Mouse (Mus musculus) layer of hippocampus, adult 11-12 months (tissue): Measurements from ENCODE around the gene Plekhg6.

Source experiments
- DNase-seq: peaks from one replicate; pipeline ENCODE4 v3.0.0; 2022; ENCODE audit warnings: low spot score

Plekhg6 gene

DNA sequence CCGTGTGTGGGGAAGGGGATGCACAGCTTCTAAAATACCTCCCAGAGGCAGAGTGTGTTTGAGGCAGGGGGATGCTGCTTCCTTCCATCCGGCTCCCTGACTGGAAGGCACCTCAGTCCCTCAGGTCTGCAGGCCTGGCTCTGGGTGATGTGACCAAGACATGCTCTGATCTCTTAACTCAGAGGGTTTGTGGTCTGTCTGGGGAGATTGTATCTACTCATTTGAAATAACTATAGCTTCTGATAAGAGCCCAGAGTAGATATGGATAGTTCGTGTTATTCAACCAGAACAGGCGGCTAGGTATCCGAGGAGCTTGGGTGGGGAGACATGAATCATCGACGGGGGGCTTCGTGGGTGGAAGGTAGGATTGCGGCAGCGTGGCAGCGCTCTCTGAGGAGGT is 27.4 kb downstream of the Plekhg6 start:
- no peak for DNase-seq

DNA sequence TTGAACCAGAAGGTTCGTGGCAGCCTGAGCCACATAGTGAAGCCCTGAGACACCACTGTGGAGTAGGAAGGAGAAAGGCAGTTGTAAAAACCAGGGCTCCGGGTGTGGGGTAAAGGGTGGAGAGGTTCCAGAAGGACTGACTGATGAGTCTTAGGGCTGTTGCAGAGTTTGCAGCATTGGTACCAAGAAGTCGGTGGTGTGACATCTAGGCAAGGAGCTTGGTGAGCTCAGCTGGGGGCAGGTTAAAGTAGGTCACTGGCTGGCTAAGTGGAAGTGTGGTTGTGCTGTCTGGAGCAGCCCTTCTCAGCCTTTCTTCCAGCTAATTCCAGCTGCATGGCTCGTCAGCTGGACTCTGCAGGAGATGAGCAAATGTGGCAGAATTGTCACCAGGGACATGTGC is 27.8 kb downstream of the Plekhg6 start:
- DNase-seq: no peak

DNA sequence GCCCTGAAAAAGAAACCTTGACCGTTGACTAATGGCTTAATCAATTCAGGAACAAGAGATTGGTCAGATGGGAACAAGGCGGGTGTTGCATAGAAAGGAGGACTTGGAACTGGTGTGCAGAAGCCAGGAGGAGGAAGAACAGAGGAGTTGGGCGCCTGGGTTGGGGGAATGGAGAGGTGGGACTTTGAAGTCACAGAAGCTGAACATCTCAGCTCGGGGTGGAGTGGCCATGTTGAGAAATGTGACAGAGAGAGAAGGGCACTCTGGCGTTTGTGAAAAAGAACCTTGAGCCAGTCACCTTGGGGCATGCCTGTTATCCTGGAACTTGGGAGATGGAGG is 28.6 kb downstream of the Plekhg6 start:
- no peak for DNase-seq

DNA sequence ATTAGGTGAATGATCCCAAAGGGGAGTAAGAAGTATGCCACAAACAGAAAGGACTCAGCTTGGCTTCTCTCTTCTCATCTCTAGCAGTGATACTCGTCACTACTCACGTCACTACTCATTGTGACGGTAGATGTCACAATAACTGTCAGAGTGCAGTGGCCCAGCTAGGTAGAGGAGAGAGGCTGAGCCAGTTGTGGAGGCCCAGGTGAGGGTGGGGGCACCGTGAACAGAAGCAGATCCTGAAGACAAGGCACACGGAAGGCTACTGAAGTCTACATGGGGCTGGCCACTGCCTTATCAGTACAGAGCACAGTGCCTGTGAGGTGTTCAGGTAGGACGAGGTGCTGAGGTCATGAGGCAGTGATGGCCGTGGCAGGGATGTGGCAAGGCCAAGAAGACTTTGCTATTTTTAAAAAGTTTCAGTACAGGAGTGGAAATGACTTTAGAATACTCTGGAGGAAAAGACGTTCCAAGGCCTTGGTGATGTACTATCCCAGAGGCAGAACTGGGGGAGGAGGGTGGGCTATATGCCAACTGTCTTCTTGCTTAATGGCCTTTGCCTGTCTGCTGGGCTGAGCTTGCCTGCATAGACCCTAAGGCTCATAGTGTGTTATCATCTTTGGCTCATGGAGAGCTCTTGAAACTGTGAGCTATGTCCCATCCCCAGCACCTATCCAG is 29.1 kb downstream of the Plekhg6 start:
- DNase-seq: no peak

DNA sequence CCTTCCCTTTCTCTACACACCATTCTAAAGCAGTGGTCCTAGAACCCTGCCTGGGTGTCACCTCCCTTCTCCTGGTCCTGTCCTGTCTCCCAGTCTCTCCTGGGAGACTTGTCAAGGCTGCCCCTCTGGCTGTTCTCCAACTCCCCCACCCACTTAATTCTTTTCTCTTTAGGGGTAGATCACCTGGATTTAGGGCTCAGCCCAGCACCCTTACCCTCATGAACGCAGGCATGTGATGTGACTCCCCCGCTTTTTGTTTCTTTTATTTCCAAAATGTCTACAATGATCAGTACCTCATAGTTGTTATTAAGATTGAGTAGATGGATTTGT is 29.6 kb downstream of the Plekhg6 start:
- no peak for DNase-seq

DNA sequence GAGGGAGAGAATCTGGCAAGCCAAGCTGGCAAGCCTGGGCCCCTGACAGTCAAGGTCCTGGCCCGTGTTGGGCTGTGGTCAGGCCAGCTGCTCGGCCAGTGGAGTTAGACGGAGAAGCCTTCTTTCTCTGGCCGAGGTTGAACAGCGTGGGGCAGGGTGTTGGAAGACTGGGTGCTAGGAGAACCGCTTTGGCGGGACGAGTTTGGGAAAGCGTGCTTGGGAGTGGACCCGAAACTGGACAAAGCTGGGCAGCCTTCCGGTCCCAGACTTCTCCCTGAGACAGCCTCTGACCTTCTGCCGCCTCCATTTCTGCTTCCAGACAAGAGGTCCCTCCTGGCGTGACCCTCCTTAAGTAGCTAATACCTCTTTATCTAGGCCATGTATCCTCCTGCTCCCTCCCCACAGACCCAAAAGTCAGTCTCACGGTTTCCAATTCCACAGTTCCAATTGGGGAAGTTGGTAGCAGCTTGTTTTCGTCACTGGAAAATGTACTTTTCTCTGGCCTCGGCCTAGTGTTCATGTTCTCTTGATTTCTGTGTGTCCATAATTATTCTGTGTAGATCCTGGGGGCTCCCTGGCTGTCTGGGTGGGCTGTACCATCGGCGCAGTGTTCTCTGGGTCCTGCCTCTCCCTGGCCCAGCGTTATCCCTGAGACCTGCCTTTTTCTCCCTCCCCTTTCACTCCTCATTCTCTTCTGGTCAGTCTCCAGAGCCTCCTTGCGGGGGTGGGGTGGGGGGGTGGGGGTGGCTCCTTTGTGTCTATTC is 30.2 kb downstream of the Plekhg6 start:
- no peak for DNase-seq

DNA sequence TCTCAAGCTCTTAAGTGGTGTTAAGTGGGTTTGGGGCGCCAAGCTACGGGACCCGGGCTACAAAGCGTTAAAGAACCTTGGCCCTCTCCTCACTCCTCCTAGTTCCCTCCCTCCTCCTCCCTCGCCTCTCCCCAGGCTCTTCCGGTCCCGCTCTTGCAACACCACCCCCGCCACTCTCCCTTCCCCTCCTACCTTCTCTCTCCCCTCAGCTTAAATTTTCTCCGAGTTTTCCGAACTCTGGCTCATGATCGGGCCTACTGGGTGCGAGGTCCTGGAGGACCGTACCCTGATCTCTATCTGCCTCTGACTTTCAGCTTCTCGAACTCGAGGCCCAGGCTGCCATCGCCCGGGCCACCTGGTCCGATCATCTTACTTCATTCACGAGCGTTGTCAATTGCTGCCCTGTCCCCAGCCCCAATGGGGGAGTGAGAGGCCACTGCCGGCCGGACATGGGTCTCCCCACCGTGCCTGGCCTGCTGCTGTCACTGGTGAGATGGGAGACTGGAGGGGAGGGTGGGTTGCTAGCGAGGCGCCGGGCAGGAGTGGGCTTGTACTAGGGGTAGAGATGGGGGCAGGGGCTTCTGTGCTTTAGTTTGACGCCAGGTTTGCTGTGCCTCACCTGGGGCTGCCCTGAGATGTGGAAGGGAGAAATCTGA is 30.9 kb downstream of the Plekhg6 start:
- no peak for DNase-seq

DNA sequence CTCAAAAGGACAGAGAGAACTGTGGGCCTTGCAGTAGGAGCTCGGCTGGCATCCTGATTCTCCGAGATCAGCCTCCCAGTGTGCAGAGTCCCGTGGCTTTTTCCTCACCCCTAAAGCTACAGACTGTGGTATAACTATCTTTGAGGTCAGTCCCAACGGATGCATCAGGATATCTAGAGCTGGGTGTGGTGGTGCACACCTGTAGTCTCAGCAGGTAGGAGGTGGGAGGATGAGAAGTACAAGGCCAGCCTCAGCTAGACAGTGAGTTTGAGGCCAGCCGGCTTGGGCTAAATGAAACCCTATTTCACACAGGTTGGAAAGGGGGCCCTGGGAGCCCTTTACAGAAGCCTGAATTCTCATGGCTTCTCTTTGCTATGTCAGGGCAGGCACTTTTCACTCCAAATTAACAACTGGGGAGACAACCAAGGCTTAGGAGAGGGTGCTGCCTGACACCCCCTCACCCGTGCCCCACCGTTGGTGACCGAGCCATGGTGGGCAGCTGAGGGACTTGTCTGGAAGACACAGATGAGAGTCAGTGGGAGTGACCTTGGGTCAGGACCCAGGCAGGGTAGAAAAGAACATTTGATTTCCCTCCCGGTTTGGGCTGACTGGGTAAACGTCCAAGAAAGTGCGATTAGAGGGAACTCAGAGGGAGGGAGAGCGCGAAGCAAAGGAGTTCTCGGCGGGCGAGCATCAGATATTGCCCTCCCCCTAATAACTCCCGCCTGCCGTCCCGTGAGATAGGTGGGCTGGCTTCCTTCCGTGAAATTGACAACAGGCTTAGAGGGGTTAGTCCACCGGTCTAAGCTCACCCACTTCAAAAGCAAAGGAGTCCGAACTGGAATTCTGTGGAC is 31.6 kb downstream of the Plekhg6 start, which contains the start of gene Tnfrsf1a:
Gene Tnfrsf1a, plus strand, starts transcription at position 642 of the 854 bp plus-strand sequence.
- no peak for DNase-seq

DNA sequence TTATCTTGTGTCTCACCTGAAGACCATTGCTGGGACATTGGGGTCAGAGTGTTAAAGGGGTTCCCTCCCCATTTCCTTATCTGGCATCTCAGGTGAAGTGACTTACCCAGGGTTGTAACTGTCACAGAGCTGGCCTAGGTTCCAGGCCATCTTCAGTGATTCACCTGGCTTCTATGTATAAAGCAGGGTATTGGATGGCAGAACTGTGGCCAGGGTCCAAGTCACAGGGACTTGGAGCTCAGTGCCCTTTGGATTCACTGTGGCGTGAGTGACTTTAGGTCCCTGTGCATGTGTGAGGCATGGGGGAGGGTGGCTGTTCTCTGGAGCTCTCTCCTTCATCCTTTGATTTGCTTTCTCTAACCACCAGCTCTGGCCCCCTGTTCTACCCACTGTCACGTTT is 34.6 kb downstream of the Plekhg6 start:
- no peak for DNase-seq

DNA sequence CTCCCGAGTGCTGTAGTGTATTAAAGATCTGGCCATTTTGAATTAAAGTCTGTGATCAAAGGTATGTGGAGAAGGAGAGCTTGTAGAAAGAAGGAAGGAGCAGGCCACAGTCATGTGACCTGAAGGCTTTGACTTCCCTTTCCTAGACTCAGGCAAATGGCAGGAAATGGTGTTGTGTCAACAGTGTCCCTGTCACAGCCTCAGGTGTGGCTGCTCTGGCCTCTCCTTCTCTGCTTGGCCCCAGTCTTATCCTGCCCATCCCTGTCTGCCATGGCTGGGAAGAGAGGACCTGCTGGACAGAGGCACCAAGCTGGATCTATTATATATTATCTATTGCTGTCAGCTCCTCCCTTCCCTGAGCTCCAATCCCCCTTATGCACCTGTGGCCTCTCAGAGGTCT is 35.0 kb downstream of the Plekhg6 start:
- DNase-seq: no peak

DNA sequence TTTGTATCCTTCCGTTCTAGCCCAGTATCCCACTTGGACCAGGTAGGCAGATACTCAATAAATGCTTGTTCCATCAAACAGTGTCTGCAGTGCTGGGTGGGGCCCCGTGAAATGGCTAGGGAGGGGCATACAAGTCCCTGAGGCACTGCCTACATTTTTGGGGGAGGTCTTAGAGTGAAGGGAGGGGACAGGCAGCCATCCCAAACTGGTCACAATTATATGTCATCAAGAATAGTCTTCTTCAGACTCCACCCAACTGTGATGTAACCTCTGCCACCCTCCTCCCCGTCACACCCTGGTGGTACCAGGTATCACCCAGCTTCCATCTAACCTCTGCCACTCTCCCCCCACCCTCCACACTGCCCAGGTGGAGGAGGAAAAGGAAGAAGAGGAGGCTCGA is 35.7 kb downstream of the Plekhg6 start:
- no peak for DNase-seq

DNA sequence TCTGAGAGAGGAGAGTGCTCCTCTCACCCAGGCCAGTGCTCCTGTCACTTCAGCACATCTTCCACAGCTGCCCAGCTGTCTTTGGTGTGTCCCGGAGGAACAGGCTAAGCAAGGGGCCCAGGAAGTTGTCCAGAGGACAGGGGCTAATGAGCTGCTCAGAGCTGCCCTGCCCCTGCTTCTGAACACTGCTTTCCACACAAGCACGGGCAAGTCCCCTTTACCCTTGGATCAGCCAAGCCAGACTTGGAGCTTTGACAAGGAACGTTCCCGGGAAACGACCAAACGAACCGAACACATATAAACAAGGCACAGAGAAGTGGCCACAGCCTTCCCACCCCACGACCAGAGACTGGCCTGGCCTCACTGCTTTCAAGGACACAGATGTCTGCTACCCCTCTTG is 36.5 kb downstream of the Plekhg6 start:
- DNase-seq: no peak

DNA sequence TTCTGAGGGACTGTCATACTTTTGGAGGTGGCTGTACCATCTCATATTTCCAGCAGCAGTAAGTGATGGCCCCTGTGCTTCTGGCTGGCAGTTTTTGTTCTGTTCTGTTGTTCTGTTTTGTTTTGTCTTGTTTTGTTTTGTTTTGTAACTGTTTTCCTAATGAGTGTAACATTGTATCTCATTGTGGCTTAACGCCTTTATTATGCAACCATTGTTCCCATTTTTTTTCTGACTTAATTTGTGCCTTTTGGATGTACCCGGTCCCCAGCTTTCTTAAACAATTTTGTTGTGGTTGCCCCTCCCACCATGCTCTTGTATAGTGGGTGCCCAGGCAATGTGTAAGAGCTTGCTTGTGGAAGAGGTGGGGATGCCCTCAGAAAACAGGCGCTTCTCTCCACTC is 38.4 kb downstream of the Plekhg6 start:
- no peak for DNase-seq

DNA sequence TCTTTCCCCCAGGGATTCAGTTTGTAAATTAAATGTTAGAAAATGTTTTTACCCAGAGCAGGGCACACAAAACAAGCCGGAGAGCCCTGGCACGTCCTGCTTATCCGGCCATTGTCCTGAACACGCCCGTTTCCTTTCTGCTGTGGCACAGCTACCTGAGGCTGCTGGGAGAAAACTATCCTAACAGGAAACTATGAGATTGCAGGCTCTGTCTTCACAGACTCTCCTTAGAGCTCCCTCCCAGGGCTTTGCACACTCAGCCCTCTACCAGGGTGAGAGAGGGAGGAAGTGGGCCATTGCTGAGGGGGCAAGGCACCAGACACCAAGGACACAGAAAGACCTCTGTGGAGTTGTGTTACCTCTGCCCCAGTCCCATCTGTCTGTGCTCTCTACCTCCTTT is 40.3 kb downstream of the Plekhg6 start:
- no peak for DNase-seq

DNA sequence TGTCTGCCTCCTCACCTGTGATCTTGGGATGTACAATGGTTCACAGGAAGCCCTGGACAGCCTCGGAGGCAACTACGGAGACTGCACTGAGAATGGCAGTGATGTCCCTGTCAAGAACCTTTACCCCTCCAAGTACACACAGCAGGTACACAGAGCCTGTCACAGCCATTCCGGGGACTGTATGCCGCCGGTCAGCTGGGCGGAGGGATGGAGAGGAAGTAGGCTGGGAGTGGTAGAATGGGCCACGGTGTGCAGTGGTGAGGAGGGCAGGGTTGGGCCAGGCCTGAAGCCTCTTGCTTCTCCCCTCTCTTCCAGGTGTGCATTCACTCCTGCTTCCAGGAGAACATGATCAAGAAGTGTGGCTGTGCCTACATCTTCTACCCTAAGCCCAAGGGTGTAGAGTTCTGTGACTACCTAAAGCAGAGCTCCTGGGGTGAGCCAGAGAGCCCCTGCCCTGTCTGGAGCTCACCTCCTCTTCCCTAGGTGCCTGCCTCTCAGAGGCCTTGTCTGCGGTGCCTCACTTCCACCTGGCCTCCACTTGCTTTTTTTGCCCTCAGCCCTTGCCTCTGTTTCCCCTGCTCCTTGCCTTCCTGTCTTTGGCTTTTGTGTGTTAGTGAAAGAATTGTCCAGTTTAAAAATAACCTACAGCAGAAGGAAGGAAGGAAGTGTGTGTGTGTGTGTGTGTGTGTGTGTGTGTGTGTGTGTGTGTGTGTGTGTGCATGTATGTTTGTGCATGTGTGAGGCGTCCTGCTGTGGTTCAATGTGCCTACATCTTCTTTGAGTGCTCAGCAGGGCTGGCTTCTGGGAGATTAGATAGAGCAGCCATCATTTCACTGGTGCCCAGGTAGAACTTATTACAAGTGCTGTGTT is 41.6 kb downstream of the Plekhg6 start:
- DNase-seq: no peak

DNA sequence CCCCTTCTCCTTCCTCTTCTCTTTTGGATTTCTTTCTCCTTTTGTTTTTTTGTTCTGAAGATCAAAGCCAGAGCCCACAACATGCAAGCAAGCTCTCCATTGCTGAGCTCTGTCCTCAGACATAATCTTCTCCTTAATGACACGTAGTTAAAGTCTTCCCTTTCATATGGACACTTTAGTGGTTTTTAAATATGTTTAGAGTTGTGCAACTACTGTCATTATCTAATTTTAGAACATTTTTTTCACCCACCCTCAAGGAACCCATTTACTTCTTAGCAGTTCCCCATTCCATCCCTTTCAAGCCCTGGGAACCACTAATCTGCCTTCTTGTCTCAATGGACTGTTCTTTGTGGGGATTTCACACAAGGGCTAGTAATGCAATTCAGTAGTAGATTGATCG is 46.2 kb downstream of the Plekhg6 start:
- no peak for DNase-seq

DNA sequence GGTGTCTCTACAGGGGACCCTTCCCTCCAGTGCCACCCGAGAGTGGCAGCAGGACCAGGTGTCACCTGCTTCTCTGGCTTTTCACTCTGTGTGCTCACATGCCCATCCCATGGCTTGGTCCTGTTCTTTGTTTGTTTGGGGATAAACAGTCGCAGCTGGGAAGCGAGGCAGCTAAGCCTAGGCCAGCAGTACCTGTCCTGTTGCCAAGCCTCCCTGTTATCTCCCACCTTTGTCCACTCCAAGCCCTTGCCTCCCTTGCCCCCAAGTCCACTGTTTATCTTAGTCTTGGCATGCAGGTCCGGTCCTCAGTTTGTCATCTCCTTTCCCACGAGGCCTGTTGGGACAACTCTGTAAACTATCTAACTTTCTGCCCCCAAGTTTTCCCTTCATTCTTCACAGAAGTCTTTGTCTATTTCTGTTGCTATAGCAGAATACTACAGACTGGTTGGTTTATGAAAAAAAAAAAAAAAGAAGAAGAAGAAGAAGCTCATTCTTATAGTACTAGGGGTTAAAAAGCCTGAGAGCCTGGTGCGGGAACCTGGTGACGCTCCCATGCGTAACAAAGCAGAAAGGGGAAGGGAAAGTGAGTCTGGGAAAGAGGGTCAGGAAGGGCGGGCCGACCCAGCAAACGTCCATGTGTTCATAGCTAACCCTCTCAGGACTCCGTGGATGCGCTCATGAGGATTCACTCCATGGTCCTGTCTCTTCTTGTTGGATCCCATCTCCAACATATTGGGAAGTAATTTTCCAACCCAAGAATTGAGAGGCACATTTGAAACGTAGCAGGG is 47.3 kb downstream of the Plekhg6 start:
- no peak for DNase-seq

DNA sequence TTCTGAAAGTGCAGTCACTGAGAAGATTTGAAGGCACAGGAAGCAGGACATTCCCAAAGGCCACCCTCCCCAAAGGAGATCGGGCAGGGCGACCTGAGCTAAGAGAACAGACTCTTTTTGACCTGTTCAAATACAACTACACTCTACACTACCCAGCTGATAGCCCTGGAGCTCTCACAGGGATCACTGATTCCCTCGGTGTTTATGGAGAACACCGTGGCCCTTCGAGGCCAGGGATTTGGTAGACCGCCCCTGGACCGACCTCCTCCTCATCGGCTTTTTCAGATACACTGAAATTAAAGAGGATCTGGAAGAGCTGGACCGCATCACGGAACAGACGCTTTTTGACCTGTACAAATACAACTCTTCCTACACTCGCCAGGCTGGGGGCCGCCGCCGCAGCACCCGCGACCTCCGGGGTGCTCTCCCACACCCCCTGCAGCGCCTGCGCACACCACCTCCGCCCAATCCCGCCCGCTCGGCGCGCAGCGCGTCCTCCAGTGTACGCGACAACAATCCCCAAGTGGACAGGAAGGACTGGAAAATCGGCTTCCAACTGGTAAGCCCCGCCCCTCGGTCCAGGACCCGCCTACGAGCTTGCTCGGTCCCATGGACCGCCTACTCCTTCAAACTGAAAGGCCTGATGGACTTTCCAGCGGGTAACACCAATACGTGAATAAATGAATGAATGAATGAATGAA is 49.8 kb downstream of the Plekhg6 start:
- peak; percentile 66 for DNase-seq

DNA sequence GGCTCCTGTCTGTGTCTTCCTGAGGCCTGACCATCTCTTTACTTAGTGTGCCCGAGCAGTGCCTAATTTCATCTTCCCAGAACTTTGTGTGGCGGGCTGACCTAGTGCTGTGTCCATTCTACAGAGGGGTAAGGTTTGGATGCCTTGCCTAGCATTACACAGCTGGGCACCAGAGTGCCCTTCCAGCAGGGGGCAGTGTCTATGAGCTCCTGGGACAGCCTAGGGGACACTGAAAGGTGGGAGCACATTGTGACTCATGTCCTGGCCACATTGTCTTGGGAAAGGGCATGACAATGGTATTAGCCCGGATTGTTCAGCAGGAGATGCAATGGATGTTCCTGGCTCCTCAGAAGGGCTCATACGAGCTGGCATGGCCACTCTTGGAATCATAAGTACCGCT is 52.4 kb downstream of the Plekhg6 start:
- no peak for DNase-seq

DNA sequence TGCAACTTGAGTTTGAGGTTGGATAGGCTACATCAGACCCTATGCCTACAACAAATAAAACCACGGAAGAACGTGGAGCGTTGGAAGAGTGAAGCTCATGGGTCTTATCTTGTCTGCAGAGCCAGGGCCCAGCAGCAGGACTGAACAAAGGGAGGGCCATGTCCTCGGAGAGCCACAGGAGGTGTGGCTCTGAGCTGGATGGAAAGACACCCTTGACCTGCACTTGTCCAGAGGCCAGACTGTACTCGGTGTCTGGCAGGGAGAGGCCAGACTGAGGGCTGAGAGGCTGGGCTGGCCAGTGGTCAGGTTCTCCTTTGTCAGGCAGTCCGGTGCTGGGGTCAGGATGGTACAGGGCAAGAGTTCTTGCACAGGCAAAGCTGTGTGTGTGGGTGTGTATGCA is 55.3 kb downstream of the Plekhg6 start:
- DNase-seq: no peak
